Mouse (Mus musculus) B cell, adult 2 months (primary cell): ENCODE measurements around the gene Rnf38.
A peak's percentile ranks its signal among the peaks of the same experiment; 100 is the strongest.

Experiments used
- DNase-seq, 2 experiments: peaks; one replicate each; pipeline ENCODE4 v3.0.0; 2022

Rnf38 gene

DNA sequence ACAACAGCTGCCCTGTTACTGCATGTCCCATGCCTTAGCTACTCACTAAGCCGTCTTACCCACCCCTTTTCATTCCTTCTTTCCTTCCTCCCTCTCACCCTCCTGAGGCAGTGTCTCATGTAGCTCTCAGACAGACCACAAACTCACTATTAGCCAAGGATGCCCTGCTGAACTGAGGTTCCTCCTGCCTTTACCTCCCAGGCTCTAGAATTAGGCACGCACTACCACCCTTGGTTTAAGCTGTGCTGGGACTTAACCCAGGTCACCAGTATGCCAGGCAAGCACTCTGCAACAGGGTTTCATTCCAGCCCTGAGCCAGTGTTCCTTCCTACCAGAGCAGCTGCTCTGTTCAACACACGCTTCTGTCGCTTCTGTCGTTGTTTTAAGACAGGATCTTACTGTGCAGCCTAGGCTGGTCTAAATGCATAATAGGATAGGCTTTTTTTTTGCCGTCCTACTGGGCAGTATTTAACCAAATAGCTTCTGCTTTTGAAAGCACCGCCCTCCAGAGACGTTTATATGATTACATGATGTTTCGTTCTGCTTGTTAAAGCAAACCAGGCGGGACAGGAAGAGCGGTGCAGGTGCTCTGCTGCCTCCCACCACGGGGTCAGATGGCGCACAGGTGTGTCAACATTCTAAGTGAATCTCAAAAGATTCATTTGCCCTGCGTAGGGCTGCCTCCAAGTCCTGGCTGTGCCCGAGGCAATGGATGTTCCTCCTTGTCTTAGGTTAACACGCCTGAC is 120.0 kb downstream of the Rnf38 start:
- peak; percentile 53 to 55 for DNase-seq

DNA sequence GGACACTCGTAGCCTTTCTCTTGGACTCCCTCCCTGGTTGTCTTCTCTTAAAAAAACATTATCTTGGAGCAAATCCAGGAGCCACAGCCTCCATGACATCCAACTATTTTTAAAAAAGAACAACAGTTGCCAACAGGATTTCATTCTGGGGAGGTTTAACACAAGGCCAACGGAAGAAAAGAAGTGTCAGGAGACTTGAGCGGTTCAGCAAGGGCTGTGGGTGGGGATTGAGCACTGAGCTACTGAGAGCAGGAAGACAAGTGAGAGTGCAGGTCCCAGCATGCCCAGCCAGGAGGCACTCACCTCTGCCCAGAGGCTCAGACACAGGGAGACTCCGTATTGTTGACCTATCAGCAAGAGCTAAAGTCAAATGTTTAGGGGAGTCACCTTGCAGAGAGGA is 120.8 kb downstream of the Rnf38 start:
- DNase-seq = no peak

DNA sequence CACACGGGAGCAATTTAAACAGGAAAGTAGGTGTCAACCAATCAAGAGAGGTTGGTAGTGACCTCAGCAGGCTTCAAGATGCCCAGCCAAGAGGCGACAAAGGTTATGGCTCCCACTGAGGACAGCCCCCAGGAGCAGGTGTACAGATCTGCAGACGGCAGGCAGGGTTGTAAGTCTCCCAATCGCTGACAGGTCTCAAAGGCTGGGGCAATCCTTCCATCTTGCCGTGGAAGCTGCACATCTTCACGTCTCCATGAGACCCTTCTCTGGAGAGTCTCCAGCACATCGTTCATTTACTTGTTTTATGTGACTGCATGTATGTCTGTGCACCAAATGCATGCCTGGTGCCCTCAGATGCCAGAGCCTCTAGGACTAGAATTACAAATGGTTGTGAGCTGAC is 122.8 kb downstream of the Rnf38 start:
- DNase-seq = no peak

DNA sequence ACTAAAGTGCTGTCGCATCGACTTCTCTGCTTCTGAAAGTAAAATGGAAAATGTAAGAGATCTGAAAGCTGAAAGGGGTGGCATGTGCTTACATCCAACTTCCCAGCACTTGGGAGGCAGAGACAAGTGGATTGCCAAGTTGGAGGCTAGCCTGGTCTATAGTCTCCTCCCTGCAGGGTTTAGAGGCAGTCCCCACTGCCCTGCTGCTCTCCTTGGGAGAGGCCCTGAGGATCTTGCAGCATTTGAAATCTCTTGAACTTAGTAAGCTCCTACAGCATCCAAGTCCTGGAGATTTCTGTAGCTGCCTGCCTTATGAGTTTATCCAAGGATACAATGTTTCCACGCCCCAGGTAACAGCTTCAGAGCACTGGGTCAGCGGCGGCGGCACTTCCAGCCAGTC is 125.3 kb downstream of the Rnf38 start:
- DNase-seq = no peak

DNA sequence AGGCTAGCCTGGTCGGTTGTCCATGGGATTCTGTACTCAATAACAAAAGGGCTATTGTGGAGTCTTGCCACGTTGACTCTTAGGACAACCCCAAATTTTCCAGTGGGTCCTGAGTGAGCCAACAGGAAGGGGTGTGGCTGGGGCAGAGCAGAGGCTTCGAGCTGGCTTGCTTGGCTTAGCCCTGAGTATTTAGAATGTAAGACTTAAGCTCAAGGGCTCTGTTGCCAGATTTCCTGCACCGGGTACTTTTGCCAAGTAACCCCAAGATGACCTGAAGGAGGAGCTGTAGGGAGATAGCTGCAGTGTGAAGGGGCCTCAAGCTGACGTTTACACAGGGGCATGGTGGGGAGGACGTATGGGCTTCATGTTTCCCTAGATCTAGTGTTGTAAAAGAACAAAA is 126.2 kb downstream of the Rnf38 start:
- DNase-seq = no peak

DNA sequence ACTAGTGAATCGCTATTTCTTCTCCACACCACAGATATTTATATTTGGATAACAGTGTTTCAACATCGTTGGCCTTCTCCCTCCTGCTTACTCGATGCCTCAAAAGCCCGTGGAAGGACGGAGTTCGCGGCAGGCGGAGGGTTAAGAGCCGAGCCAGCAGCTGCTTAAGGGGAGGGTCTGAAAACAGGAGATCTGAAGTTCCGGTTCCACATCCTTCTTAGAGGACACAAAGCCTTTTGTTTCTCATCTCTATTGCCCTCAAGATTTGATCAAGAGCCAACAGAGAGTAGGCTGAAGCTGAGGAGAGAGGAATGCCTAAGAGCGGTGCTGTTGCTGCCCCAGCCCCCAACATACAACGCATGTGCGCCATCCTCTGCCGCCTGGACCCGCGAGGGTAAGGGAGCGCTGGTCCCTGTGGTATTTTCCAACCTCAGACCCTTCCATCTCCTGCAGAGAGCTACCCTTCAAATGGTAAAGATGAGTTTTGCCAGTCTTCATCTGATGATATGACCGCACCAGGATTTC is 127.2 kb downstream of the Rnf38 start:
- DNase-seq = no peak

DNA sequence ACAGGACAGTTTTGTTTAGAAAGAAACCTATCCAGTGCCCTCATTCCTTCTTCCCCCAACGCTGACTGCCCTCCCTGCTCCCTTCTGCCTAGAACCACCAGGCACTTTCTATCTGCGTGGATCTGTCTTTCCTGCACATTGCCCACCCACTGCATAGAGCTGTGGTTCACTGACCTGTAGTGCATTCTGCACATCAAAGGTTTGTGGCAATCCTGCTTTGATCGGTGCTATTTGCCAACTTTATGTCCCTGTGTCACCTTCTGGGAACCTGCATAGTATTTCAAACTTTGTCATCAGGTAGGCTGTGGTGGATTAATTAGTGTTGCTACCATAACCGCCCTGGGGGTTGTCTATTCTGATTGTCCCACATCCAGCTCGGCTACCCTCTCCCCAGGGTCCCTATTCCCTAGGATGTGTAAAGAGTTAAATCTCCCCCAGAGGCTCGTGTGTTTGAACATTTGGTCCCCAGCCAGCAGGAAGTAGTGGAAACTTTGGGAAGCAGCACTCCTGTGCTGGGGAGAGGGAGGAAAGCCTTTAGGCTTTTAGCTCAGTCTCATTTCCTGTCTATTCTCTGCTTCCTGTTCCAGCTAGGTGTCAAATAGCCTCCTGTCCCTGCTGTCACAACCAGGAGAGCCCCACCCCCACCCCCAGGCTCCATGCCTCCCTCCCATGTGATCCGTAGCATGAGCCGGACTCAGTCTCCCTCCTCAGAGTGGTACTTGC is 129.2 kb downstream of the Rnf38 start:
- no peak for DNase-seq

DNA sequence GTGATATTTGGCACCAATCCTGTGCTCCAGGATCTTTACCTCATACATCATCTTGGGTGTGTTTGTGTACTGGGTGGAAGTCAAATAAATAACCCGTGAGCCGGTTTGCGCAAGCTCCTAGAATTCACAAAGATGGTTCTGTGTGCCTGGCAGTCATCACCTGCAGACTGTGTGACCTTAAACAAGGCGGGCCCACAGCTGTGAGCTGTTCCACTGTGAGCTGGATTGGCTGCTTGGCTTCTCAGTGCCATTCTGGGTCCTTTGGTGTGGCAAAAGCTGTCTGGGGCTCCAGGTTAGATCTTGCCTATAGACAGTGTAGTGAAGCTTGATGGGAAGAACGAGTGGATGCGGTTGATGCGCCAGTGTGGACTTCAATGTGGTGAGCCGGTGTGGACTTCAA is 130.0 kb downstream of the Rnf38 start:
- DNase-seq = no peak

DNA sequence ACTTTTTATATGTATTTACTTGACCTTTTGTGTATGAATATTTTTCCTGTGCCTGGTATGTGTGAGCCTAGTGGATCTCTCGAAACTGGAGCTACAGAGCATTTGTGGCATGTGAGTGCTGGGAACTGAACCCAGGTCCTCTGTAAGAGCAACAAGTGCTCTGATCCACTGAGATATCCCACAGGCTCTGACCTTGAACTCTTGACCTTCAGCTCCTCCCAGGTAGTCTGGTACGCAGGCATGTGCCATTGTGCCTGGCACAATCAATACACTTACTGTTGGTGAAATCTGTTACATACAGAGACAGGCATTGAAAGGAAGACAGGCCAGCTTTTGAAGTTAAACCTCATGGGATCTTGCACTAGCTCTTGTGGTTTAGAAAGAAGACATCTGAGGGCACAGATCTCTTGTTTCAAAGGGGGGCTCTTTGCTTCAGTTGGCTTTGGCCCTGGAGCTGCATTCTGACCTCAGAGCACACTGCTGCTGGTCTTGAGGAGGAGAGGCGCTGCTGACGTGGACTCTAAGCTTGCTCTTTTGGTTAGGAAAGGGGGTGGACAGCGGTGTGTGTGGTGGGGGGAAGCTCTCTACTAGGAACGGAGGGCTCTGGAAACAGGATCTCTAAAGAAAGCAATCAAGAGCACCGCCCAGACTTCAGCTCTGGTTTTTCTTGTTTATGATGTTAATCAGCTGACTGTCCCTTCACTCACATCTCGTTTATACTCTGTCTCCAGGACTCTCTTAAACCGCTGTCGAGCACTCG is 135.8 kb downstream of the Rnf38 start:
- no peak for DNase-seq

DNA sequence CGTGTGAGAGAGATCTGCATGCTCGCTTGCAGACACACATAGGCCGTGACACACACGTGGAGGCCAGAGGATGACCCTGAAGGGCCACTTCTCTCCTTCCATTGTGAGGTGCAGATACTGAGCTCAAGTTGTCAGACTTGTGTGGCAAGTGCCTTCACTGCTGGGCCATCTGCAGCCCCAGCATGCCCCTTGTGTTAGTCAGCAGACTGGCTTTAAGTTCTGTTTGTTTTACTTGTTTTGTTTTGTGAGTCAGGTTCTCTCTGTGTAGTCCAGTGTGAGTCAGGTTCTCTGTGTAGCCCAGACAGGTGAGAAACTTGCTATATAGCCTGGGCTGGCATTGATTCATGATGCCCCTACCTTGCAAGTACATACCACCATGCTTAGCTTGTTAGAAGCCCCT is 139.1 kb downstream of the Rnf38 start:
- no peak for DNase-seq

DNA sequence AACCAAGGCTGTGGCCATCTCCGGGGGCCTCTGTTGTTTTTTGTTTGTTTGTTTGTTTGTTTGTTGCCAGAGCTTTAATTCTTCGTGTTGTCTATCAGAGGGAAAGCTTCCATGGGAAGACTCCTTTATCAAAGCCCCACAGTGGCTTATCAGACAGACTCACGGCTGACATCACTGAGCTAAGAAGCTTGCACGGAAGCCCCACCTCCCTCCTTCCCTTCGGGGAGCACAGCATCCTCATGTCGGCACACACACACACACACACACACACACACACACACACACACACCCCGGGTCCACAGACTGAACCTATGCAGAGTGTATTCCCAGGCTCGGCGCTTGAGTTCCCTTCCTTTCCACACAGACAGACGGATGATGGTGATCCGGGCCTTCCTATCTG is 141.2 kb downstream of the Rnf38 start:
- DNase-seq = no peak

DNA sequence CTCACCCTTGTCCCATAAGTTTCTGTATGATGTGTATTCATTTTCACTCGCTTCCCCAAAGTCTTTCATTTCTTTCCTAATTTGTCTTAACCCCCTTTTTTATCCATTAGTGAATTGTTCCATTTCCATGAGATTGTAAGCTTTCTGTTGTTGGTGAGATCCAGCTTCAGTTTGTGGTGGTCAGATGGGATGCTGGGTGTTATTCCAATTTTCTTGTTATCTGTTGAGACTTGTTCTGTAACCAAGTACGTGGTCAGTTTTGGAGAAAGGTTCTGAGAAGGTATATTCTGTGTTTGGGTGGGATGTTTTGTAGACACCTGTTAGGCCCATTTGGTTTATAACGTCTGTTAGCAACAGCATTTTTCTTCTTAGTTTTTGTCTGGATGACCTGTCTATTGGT is 148.0 kb downstream of the Rnf38 start:
- DNase-seq = no peak

DNA sequence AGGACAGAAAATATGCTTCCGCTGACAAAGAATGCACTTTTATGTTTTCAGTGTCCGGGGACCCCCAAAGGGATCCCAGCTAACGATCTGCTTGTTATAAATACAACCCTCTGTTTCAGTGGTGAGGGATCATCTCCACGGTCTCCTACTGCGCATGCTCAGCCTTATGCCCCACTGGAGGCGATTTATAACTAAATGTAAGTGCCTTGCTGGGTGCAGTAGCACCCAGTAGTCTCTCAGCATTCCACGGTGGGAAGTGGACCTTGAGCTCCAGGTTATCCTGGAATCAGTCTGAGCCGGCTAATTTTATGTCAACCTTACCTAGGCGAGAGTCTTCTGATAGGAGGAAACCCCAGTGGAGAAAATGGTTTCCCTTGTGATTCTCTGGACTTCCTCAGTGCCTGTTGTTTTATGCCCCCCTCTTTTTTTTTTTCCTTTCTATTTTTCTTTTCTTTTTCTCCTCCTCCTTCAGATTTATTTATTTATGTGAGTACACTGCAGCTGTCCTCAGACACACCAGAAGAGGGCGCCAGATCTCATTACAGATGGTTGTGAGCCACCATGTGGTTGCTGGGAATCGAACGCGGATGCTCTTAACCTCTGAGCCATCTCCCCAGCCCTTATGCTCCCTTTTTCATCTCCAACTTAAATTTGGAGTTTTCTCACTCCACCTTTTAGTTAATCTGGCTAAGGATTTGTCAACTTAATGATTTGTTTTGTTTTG is 148.8 kb downstream of the Rnf38 start:
- no peak for DNase-seq

DNA sequence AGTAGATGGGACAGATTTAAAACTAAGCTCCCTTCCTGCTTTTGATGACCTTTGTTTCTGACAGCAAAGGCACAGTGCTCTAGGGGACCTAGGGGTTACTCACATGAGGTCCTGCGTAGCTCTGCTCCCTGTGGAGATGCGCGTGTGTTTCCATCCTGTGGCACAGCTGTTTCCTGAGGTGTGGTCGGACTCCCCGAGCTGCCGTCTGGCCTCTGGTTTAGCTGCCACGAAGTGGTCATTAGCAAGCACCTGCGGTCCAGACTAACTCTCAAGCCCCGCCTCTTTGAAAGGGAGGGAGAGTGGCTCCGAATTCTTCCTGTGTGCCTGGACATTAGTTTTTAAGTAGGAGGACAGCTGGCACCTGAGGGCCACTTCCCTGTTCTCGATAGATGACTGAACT is 149.6 kb downstream of the Rnf38 start, which contains the start of gene Gne:
TSS of gene Gne (minus strand) at position 233 of the 400 bp plus-strand sequence.
- peak; percentile 40 to 41 for DNase-seq

DNA sequence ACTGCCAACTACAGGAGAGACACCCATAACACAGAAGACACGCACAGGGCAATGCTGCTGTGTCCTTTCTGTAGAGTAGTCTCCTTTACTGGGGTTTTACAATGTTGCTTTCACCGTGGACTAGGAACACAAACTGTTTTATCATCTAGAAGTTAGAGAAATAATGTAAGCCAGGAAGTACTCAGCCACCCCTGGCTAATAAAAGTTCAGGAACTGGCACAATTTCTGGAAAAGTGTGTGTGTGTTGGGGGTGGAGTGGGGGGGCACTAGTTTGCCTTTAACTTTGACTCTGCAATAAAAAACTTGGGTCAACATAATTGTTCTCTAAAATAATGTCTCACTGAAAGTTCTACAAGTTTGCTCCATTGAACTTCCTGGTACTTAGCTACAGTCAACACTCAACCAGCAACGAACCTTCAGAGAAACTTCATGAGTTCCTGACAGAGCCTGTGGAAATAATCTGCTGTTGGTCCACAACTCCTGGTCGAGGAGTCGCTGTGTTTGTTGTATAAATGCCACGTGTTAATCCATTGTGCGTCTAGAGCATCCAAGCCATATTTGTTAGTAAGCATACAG is 155.1 kb downstream of the Rnf38 start:
- DNase-seq = no peak
